Mouse (Mus musculus): Measurements from ENCODE around the gene Spesp1. TPM values are rescaled to one million over a fixed set of nuclear protein-coding genes. Genes with fewer than 3 reads are reported as not detected.

The Spesp1 gene
- polyA plus RNA-seq, 1 experiment = not detected

- H3ac ChIP-seq (ENCODE audit: control insufficient read depth, insufficient read length) = no peak overlapping the region
- no peak overlapping the region for H3K4me2 ChIP-seq (ENCODE audit: low read depth)
- H3K36me3 ChIP-seq (ENCODE audit: control insufficient read depth, insufficient read depth) = no peaks in the 10 kb centered on the region
- no peak overlapping the region for H3K4me3 ChIP-seq
- no peaks in the 10 kb centered on the region for H3K27me3 ChIP-seq (ENCODE audit: control insufficient read depth, insufficient read depth, insufficient read length)
- H3K79me2 ChIP-seq (ENCODE audit: control insufficient read depth, insufficient read depth) = no peaks in the 10 kb centered on the region
- TF ChIP-seq MYOD1 (IDR thresholded peaks at IDR 0.05; ENCODE audit: control insufficient read depth in 1 of 3, insufficient read length in 2 of 3, low read depth in 2 of 3) (no peak), USF1 (IDR thresholded peaks at IDR 0.05; ENCODE audit: low read depth) (no peak), POLR2AphosphoS2 (IDR thresholded peaks at IDR 0.05; ENCODE audit: insufficient read length, low read depth) (no peak), TCF12 (IDR thresholded peaks at IDR 0.05; ENCODE audit: insufficient read depth, poor library complexity, severe bottlenecking) (no peak), SRF (IDR thresholded peaks at IDR 0.05; ENCODE audit: control insufficient read depth, insufficient read length, low read depth) (no peak), MAX (IDR thresholded peaks at IDR 0.05; ENCODE audit: low read depth) (no peak), REST (IDR thresholded peaks at IDR 0.05; ENCODE audit: insufficient read depth, insufficient read length) (no peak), POLR2A (IDR thresholded peaks at IDR 0.05; ENCODE audit: insufficient read length, low read depth) (no peak), TCF3 (IDR thresholded peaks at IDR 0.05; ENCODE audit: insufficient read length, low read depth) (no peak), MYOG (IDR thresholded peaks at IDR 0.05; ENCODE audit: control insufficient read depth in 1 of 3, insufficient read depth in 1 of 3, insufficient read length in 2 of 3, low read depth in 2 of 3) (no peak), CEBPB (IDR thresholded peaks at IDR 0.05; ENCODE audit: insufficient read depth, poor library complexity, severe bottlenecking) (no peak), E2F4 (IDR thresholded peaks at IDR 0.05; ENCODE audit: insufficient read depth) (no peak)
Observed at GRCm38 (mm10) chr9:62245612-62246379, 36.2 kb downstream of the Spesp1 start.

- Histone ChIP-seq H3K4me3 (no peak overlapping the region), H3K79me2 (ENCODE audit: control insufficient read depth, insufficient read depth) (no peaks in the 10 kb centered on the region), H3K27me3 (ENCODE audit: control insufficient read depth, insufficient read depth, insufficient read length) (no peaks in the 10 kb centered on the region), H3ac (ENCODE audit: control insufficient read depth, insufficient read length) (no peak overlapping the region), H3K4me2 (ENCODE audit: low read depth) (peak overlapping the region; percentile 28), H3K36me3 (ENCODE audit: control insufficient read depth, insufficient read depth) (no peaks in the 10 kb centered on the region)
- TF ChIP-seq MAX (IDR thresholded peaks at IDR 0.05; ENCODE audit: low read depth) (no peak), REST (IDR thresholded peaks at IDR 0.05; ENCODE audit: insufficient read depth, insufficient read length) (no peak), POLR2AphosphoS2 (IDR thresholded peaks at IDR 0.05; ENCODE audit: insufficient read length, low read depth) (no peak), E2F4 (IDR thresholded peaks at IDR 0.05; ENCODE audit: insufficient read depth) (no peak), USF1 (IDR thresholded peaks at IDR 0.05; ENCODE audit: low read depth) (no peak), CEBPB (IDR thresholded peaks at IDR 0.05; ENCODE audit: insufficient read depth, poor library complexity, severe bottlenecking) (no peak), TCF3 (IDR thresholded peaks at IDR 0.05; ENCODE audit: insufficient read length, low read depth) (no peak)
Observed at GRCm38 (mm10) chr9:62244612-62245010, 37.4 kb downstream of the Spesp1 start.

GRCm38 (mm10) chr9:62243991-62244611 lies 37.9 kb downstream of the Spesp1 start:
- H3K4me2 ChIP-seq (ENCODE audit: low read depth) = peak overlapping the region; percentile 28
- no peaks in the 10 kb centered on the region for H3K79me2 ChIP-seq (ENCODE audit: control insufficient read depth, insufficient read depth)
- TF ChIP-seq CEBPB (IDR thresholded peaks at IDR 0.05; ENCODE audit: insufficient read depth, poor library complexity, severe bottlenecking) (no peak), MAX (IDR thresholded peaks at IDR 0.05; ENCODE audit: low read depth) (no peak), TCF3 (IDR thresholded peaks at IDR 0.05; ENCODE audit: insufficient read length, low read depth) (no peak), MYOG (IDR thresholded peaks at IDR 0.05; ENCODE audit: control insufficient read depth in 1 of 3, insufficient read depth in 1 of 3, insufficient read length in 2 of 3, low read depth in 2 of 3) (no peak)
- no peak overlapping the region for H3ac ChIP-seq (ENCODE audit: control insufficient read depth, insufficient read length)
- H3K4me3 ChIP-seq = no peak overlapping the region
- no peaks in the 10 kb centered on the region for H3K36me3 ChIP-seq (ENCODE audit: control insufficient read depth, insufficient read depth)
- no peaks in the 10 kb centered on the region for H3K27me3 ChIP-seq (ENCODE audit: control insufficient read depth, insufficient read depth, insufficient read length)

- Histone ChIP-seq H3K4me3 (no peak overlapping the region), H3K27me3 (ENCODE audit: control insufficient read depth, insufficient read depth, insufficient read length) (no peaks in the 10 kb centered on the region), H3K4me2 (ENCODE audit: low read depth) (no peak overlapping the region), H3K36me3 (ENCODE audit: control insufficient read depth, insufficient read depth) (no peaks in the 10 kb centered on the region), H3K79me2 (ENCODE audit: control insufficient read depth, insufficient read depth) (no peaks in the 10 kb centered on the region), H3ac (ENCODE audit: control insufficient read depth, insufficient read length) (no peak overlapping the region)
- no peak for TF ChIP-seq USF1 (IDR thresholded peaks at IDR 0.05; ENCODE audit: low read depth)
- no peak for TF ChIP-seq MYOD1 (IDR thresholded peaks at IDR 0.05; ENCODE audit: control insufficient read depth in 1 of 3, insufficient read length in 2 of 3, low read depth in 2 of 3)
- TF ChIP-seq E2F4 (IDR thresholded peaks at IDR 0.05; ENCODE audit: insufficient read depth) = no peak
- TF ChIP-seq MYOG (IDR thresholded peaks at IDR 0.05; ENCODE audit: control insufficient read depth in 1 of 3, insufficient read depth in 1 of 3, insufficient read length in 2 of 3, low read depth in 2 of 3) = no peak
- TF ChIP-seq CEBPB (IDR thresholded peaks at IDR 0.05; ENCODE audit: insufficient read depth, poor library complexity, severe bottlenecking) = no peak
- TF ChIP-seq SRF (IDR thresholded peaks at IDR 0.05; ENCODE audit: control insufficient read depth, insufficient read length, low read depth) = no peak
- TF ChIP-seq MAX (IDR thresholded peaks at IDR 0.05; ENCODE audit: low read depth) = no peak
- no peak for TF ChIP-seq POLR2A (IDR thresholded peaks at IDR 0.05; ENCODE audit: insufficient read length, low read depth)
- no peak for TF ChIP-seq POLR2AphosphoS2 (IDR thresholded peaks at IDR 0.05; ENCODE audit: insufficient read length, low read depth)
Observed at GRCm38 (mm10) chr9:62240036-62240435, 42.0 kb downstream of the Spesp1 start.

Measured in myocyte (in vitro differentiated cells).